Mouse (Mus musculus): ENCODE data around the gene Kptn. TPM values are rescaled to one million over a fixed set of nuclear protein-coding genes. Genes with fewer than 3 reads are reported as not detected.
A peak's percentile ranks its signal among the peaks of the same experiment; 100 is the strongest.

Kptn gene
- polyA plus RNA-seq, 1 experiment from 2014 or later, result 38.7 TPM

DNA sequence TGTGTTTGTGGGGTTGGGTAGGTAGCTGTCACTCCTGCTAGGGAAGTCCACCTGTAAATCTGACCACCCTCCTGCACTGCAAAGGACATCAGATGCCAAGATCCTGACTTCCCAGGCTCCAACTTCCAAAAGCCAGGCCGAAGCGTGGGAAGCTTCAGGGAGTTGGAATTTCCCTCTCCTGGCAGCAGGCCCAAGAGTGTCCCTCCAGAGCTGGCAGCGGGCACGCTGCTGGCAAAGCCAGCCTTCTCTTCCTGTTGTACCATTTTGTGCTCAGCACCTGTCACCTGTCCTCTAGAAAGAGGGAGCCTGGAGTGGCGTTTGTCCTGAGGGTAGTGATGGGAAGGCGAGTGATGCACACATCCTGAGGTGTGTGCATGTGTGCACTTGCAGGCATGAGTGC lies 8.6 kb downstream of the Kptn start:
- Histone ChIP-seq H3K4me1 (peaks cover 33% of the 10 kb centered on the region), H3K27me3 (no peaks in the 10 kb centered on the region), H3K36me3 (peaks cover 29% of the 10 kb centered on the region), H3K4me2 (replicated peaks) (no peak overlapping the region), H3K9me3 (no peaks in the 10 kb centered on the region), H3K9ac (no peak overlapping the region), H3K27ac (no peak overlapping the region), H3K4me3 (no peak overlapping the region)
- no peak for ATAC-seq (ENCODE audit: insufficient number of reproducible peaks, insufficient read depth, low FRiP score, low TSS enrichment)
- WGBS, result 88% methylated on average over 6 of the region's 6 CpGs

DNA sequence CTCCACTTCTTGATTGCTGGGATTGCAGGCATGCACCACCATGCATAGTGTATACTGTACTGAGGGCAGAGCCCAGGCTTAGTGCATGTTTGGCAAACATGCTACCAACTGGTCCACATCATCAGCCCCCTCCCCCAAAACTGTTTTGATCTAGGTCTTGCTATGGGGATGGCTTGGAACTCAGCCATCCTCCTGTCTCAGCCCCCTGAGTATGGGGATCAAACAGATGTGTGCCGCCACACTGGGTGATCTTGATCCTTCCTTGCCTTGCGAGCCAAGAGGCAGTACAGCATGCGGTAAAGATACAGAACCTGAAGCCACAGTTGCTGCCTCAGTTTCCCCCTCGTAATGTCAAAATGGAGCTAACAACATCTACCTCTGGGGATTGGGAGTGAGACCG lies 9.2 kb downstream of the Kptn start:
- peaks cover 29% of the 10 kb centered on the region for H3K36me3 ChIP-seq
- ATAC-seq (ENCODE audit: insufficient number of reproducible peaks, insufficient read depth, low FRiP score, low TSS enrichment), result no peak
- no peak overlapping the region for H3K9ac ChIP-seq
- H3K4me3 ChIP-seq, result no peak overlapping the region
- peak overlapping the region; percentile 86; the same call in 1 of the 2 replicates for H3K27ac ChIP-seq
- WGBS, result 63% methylated on average over 5 of the region's 5 CpGs
- H3K27me3 ChIP-seq, result no peaks in the 10 kb centered on the region
- no peaks in the 10 kb centered on the region for H3K9me3 ChIP-seq
- 0 out of 2 replicates have a peak overlapping the region, but pooled peaks have one; percentile 90 for H3K4me2 ChIP-seq (replicated peaks)
- H3K4me1 ChIP-seq, result peaks cover 33% of the 10 kb centered on the region

- peak within 1 kb of the TSS; percentile 72 for H3K4me3 ChIP-seq
- no peaks in the 10 kb centered on the region for H3K9me3 ChIP-seq
- 0% methylated on average over 12 of the region's 12 CpGs for WGBS
- peak within 1 kb of the TSS; percentile 86 for H3K27ac ChIP-seq
- peaks cover 27% of the 10 kb centered on the region for H3K36me3 ChIP-seq
- H3K9ac ChIP-seq, result peak within 1 kb of the TSS; percentile 81
- peaks cover 33% of the 10 kb centered on the region for H3K4me1 ChIP-seq
- H3K27me3 ChIP-seq, result no peaks in the 10 kb centered on the region
- ATAC-seq (ENCODE audit: insufficient number of reproducible peaks, insufficient read depth, low FRiP score, low TSS enrichment), result peak; percentile 72
- H3K4me2 ChIP-seq (replicated peaks), result peak within 1 kb of the TSS; percentile 90
Observed at GRCm38 (mm10) chr7:16129421-16129845, 9.7 kb downstream of the Kptn start, which contains the start of gene Slc8a2. Gene Slc8a2 (plus strand): TSS chr7:16129826.

DNA sequence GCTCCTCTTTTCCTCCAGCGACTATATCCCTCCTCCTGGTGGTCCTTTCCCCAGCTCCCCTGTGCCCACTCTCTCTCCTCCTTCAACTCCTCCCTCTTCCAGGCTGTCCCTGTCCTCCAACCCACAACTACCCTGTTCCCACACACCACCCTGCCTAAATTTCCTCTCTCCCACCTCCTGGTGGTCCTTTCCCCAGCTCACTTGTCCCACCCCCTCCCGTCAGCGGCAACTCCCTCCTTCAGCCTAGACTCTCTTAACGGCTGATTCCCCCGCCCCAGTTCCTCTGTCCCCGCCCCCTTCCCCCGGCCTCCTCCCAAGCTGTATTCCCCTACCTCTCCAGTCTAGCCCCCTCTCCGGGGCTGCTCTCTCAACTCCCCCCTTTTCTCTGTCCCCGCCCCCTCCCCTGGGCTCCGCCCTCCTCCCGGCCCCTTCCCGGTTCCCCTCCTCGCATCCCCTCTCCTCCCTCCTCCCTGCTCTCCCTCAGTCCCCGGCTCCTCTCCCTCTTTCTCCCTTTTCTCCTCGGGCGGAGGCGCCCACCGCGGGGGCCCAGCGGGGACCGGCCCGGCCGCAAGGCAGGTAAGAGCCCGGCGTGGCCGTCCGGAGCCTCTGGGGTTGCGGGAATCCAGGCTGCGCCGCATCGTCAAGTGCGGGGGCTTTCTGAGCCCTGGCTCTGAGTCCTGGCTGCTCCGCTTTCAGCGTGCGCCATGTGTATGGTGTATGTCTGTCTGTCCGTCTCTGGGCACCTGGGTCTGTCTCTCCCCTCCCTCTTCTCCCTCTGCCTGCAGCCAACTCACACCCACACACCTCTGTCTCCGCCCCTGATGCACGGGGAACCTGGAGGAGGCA lies 10.4 kb downstream of the Kptn start:
- Histone ChIP-seq H3K27me3 (no peaks in the 10 kb centered on the region), H3K27ac (peak overlapping the region; percentile 86), H3K36me3 (peaks cover 20% of the 10 kb centered on the region), H3K4me3 (peak overlapping the region; percentile 72), H3K9ac (peak overlapping the region; percentile 81), H3K4me2 (replicated peaks) (peak overlapping the region; percentile 90), H3K4me1 (peaks cover 33% of the 10 kb centered on the region), H3K9me3 (no peaks in the 10 kb centered on the region)
- ATAC-seq (ENCODE audit: insufficient number of reproducible peaks, insufficient read depth, low FRiP score, low TSS enrichment), result peak; percentile 72
- 2% methylated on average over 37 of the region's 38 CpGs for WGBS

GRCm38 (mm10) chr7:16130956-16131634 lies 11.4 kb downstream of the Kptn start:
- 35% methylated on average over 13 of the region's 13 CpGs for WGBS
- H3K27ac ChIP-seq, result no peak overlapping the region
- no peak for ATAC-seq (ENCODE audit: insufficient number of reproducible peaks, insufficient read depth, low FRiP score, low TSS enrichment)
- peaks cover 10% of the 10 kb centered on the region; the same call in 1 of the 2 replicates for H3K36me3 ChIP-seq
- H3K27me3 ChIP-seq, result no peaks in the 10 kb centered on the region
- H3K4me1 ChIP-seq, result peaks cover 33% of the 10 kb centered on the region
- peak overlapping the region; percentile 72 for H3K4me3 ChIP-seq
- H3K4me2 ChIP-seq (replicated peaks), result peak overlapping the region; percentile 90
- peak overlapping the region; percentile 81 for H3K9ac ChIP-seq
- H3K9me3 ChIP-seq, result no peaks in the 10 kb centered on the region

DNA sequence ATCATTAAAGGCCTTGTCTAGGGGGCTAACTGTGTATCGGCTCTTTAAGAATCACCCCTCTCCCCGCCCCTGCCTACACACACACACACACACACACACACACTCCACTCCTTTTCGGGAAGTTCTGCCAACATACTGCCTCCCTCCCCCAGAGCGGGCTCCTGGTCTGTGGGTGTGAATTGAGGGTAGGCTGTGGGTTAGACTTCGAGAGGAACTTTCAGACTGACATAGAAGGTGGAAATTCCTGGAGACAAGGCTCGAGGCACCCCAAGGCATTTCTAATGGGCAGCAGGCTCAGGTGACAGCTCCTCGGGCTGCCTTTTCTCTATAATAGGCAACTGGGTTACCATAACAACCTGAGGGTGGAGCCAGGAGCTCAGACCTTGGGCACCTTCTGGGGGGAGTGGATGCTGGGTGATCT lies 12.5 kb downstream of the Kptn start:
- H3K4me1 ChIP-seq, result peaks cover 33% of the 10 kb centered on the region
- no peak overlapping the region for H3K27ac ChIP-seq
- no peak overlapping the region for H3K9ac ChIP-seq
- H3K9me3 ChIP-seq, result no peaks in the 10 kb centered on the region
- no peak overlapping the region for H3K4me3 ChIP-seq
- peaks cover 6% of the 10 kb centered on the region; the same call in 1 of the 2 replicates for H3K36me3 ChIP-seq
- WGBS, result 6% methylated on average over 7 of the region's 7 CpGs
- H3K27me3 ChIP-seq, result no peaks in the 10 kb centered on the region
- no peak for ATAC-seq (ENCODE audit: insufficient number of reproducible peaks, insufficient read depth, low FRiP score, low TSS enrichment)
- no peak overlapping the region; the same call in 1 of the 2 replicates for H3K4me2 ChIP-seq (replicated peaks)

GRCm38 (mm10) chr7:16132926-16133325 lies 13.2 kb downstream of the Kptn start:
- no peak for ATAC-seq (ENCODE audit: insufficient number of reproducible peaks, insufficient read depth, low FRiP score, low TSS enrichment)
- Histone ChIP-seq H3K9me3 (no peaks in the 10 kb centered on the region), H3K9ac (no peak overlapping the region), H3K27me3 (no peaks in the 10 kb centered on the region), H3K4me1 (peaks cover 33% of the 10 kb centered on the region), H3K36me3 (no peaks in the 10 kb centered on the region), H3K4me3 (no peak overlapping the region), H3K4me2 (replicated peaks) (no peak overlapping the region), H3K27ac (no peak overlapping the region)
- WGBS, result 72% methylated on average over 3 of the region's 3 CpGs

- 92% methylated on average over 9 of the region's 9 CpGs for WGBS
- Histone ChIP-seq H3K27ac (no peak overlapping the region), H3K4me3 (no peak overlapping the region), H3K4me2 (replicated peaks) (no peak overlapping the region), H3K9me3 (no peaks in the 10 kb centered on the region), H3K9ac (no peak overlapping the region), H3K27me3 (no peaks in the 10 kb centered on the region), H3K4me1 (peaks cover 33% of the 10 kb centered on the region), H3K36me3 (no peaks in the 10 kb centered on the region)
- ATAC-seq (ENCODE audit: insufficient number of reproducible peaks, insufficient read depth, low FRiP score, low TSS enrichment), result no peak
Observed at GRCm38 (mm10) chr7:16133691-16134090, 14.0 kb downstream of the Kptn start.

DNA sequence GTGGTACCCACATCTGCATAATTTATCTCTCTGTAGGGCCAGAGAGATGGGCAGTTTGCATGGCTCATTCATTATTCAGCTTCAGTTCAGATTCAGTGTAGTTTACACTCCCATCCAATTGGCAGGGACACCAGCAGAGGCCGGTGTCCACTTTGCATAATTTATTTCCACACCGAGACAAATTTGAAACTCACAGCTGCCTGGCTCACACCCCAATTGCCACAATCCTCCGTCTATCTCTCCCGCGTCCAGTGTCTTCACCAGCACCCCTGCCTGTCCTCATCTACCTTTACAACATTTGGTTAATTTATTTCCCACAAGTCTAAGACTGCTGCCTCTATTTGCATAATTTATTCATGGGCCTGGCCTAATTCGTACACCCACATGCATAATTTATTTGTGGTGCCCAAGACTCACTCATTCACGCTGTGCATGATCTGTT lies 15.3 kb downstream of the Kptn start:
- H3K4me2 ChIP-seq (replicated peaks), result no peak overlapping the region
- no peaks in the 10 kb centered on the region for H3K9me3 ChIP-seq
- no peaks in the 10 kb centered on the region for H3K36me3 ChIP-seq
- 73% methylated on average over 7 of the region's 7 CpGs for WGBS
- no peaks in the 10 kb centered on the region for H3K27me3 ChIP-seq
- no peak overlapping the region for H3K9ac ChIP-seq
- ATAC-seq (ENCODE audit: insufficient number of reproducible peaks, insufficient read depth, low FRiP score, low TSS enrichment), result no peak
- H3K4me1 ChIP-seq, result peaks cover 25% of the 10 kb centered on the region
- no peak overlapping the region for H3K27ac ChIP-seq
- H3K4me3 ChIP-seq, result no peak overlapping the region

DNA sequence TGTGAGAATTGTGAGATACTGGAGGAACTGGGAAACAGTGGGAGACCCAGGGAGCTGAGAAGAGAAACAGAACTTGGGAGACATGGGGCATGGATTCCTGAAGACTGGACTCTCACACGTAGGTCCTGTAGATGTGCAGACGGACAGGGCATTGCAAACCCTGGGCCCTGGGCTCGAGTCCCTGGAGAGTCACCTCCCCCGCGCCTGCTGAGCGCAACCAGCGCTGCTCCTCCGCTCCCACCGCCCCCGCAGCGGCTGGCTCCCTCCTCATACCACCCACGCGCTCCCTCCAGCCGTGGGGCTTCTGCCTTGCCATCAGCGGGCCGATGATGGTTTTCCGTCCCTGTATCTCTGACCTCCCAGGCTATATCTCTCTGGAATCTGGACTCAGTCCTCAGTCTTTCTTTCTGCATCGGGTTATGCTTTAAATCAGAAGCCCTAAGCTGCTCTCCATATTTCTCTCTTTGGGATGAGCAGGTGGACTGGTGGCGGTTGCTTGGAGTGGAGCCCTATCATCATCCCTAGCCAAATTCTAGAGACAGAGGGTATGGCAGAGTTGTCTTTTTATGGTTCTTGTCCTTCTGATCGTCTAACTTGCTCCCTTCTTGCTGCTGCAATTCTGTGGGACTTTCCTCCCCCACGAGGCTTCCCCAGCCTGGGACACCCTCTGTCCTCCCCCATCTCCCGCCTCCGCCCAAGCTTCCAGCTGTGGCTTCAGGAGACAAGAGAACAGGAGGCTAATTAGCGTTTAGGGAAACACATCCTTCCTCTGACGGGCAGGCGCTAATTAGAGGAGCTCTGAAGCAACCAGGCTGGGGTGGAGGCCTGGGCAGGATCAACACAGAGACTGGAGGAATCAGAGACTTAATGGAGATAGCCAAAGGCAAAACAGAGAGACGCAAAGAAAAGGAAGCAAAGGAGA lies 27.1 kb downstream of the Kptn start:
- 29% methylated on average over 27 of the region's 27 CpGs for whole genome bisulfite sequencing
- no peak overlapping the region for H3K4me2 ChIP-seq (replicated peaks)
- H3K9me3 ChIP-seq, result no peaks in the 10 kb centered on the region
- no peak overlapping the region for H3K4me3 ChIP-seq
- peaks cover 8% of the 10 kb centered on the region for H3K27me3 ChIP-seq
- H3K4me1 ChIP-seq, result no peaks in the 10 kb centered on the region
- H3K9ac ChIP-seq, result no peak overlapping the region
- no peak for ATAC-seq (ENCODE audit: insufficient number of reproducible peaks, insufficient read depth, low FRiP score, low TSS enrichment)
- H3K36me3 ChIP-seq, result peaks cover 7% of the 10 kb centered on the region
- H3K27ac ChIP-seq, result no peak overlapping the region

GRCm38 (mm10) chr7:16147643-16148042 lies 27.9 kb downstream of the Kptn start:
- no peak for ATAC-seq (ENCODE audit: insufficient number of reproducible peaks, insufficient read depth, low FRiP score, low TSS enrichment)
- WGBS, result 12% methylated on average over 15 of the region's 15 CpGs
- Histone ChIP-seq H3K27ac (no peak overlapping the region), H3K4me3 (no peak overlapping the region), H3K9ac (no peak overlapping the region), H3K9me3 (no peaks in the 10 kb centered on the region), H3K36me3 (peaks cover 7% of the 10 kb centered on the region), H3K4me2 (replicated peaks) (no peak overlapping the region), H3K4me1 (no peaks in the 10 kb centered on the region), H3K27me3 (peaks cover 8% of the 10 kb centered on the region)
